Mouse (Mus musculus) liver, adult 2 months (tissue): Measurements from ENCODE around the gene Psme1.

ENCODE experiments used
- CTCF ChIP-seq: fragments of 200-500 bp; IDR thresholded peaks from 2 replicates; pipeline ENCODE4 v1.5.1; 2011; ENCODE audit warnings: low read depth, low read length, control low read depth
- POLR2A ChIP-seq: fragments of 200-500 bp; IDR thresholded peaks from 2 replicates; pipeline ENCODE4 v1.6.1; 2011; ENCODE audit warnings: low read length, control low read depth; ENCODE audit not compliant: insufficient read depth; ENCODE audit errors: extremely low read depth

GRCm38 (mm10) chr14:55586149-55586548 lies 8.2 kb downstream of the Psme1 start:
- TF ChIP-seq CTCF (no peak), POLR2A (no peak)
